Mouse (Mus musculus) C2C12 (cell line): ENCODE data around the gene Socs7.

Experiments
- CTCF ChIP-seq: IDR thresholded peaks from one replicate; pipeline ENCODE4 v1.5.1; 2011; ENCODE audit not compliant: control insufficient read depth, insufficient read depth, insufficient read length
- USF1 ChIP-seq: IDR thresholded peaks from one replicate; pipeline ENCODE4 v1.6.1; 2011; ENCODE audit warnings: low read depth, mild to moderate bottlenecking, control low read depth, moderate library complexity

- TF ChIP-seq CTCF (no peak), USF1 (no peak)
These were observed 7.1 kb upstream of the Socs7 start for GRCm38 (mm10) chr11:97355247-97355646.
